Mouse (Mus musculus) heart, postnatal 36 days (tissue): ENCODE results near the gene Med11. TPM values are rescaled to one million over a fixed set of nuclear protein-coding genes. Genes with fewer than 3 reads are reported as not detected.
"Not testable (repeated sequence)": the region's sequence is repeated elsewhere in the genome, so short reads cannot be mapped to it uniquely, and the experiment has no call there.

ENCODE experiments used
- DNase-seq, 2 experiments: peaks; one replicate each; pipeline ENCODE4 v3.0.0; 2021 to 2022
- intact Hi-C: fragments of 180-260 bp; cut with DNase I; formaldehyde crosslinking; loops from one replicate; pipeline ENCODE4 v1.15.1; 2025
- total RNA-seq, 2 experiments: library from RNA; stranded (reverse); gene quantifications; 2 replicates each; pipeline ENCODE4 v1.2.3; 2021

Med11 gene
- total RNA-seq, 2 experiments from 2014 or later, result 8.9 to 9.7 TPM

DNA sequence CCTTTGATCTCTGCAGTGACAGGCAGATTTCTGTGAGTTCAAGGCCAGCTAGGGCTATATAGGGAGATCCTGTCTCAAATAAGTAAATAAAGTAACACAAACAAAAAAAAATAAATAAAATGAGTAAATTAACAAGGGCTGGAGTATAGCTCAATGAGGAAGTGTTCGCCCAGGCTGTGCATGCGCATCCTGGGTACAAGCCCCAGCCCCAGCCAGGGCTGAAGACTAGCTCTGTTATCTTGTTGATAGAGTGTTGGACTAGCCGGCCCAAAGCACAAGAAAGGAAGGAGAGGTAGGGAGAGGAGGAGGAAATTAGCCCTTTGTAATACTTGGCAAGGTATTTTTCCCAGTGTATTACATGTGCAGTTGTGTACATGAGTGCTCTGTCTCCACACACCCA lies 7.8 kb upstream of the Med11 start:
- no peak for DNase-seq
- intact Hi-C loops, result no loop called here

DNA sequence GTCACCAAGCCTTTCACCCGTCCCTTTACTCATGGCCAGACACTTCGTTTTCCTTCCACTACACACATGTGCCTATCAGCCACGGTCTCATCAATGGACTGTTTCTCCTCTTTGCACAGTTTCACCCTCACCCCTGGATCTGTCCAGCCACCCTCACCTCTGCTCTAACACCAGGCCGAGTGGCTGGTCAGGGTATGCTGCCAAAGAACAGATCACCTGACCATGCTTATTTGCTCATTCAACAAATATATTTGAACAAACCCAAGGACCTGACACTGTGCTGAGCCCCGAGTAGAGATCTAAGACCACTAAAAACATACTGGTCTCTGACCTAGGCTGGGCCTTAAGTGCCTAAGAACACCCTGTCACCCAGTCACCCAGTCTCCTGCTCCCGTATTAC lies 7.1 kb upstream of the Med11 start:
- no peak for DNase-seq
- intact Hi-C loops, result no loop called here

DNA sequence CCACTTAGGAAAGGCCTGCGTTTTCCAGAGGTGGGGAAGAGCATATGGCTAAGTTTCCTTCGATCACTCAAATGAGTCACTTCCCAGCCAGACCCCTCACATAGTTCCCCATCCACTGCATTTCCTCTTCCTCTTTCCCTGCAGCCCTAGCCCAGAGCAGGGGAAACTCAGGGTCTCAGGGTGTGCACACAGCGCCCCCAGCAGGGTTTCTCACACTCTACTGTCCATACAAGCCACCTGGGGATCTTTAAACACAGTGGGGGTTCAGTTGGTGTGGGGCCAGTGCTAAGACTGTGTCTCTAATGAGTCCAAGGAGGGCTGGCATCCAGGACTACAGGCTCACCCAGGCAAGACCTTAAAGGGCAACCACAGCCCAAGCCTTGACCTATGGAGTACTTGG lies 5.0 kb upstream of the Med11 start:
- no peak for DNase-seq
- intact Hi-C loops, result no loop called here

DNA sequence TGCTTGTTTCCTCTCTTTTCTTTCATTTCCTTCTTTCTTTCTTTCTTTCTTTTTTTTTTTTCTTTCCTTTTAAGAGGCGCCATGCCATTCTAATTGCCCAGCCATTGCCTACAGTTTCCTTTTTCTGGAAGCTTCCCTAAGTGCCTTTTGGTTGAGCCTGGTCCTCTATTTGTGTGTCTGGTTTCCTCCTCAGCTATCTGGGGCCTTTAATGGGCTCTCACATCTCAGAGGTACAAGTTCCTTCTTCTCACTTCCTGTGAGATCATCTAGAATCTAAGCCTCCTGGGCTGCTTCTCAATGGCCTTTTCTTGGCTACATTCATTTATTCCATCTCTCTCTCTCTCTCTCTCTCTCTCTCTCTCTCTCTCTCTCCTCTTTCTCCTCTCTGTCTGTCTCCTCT lies 4.3 kb upstream of the Med11 start:
- DNase-seq, result no peak
- intact Hi-C loops, result no loop called here

DNA sequence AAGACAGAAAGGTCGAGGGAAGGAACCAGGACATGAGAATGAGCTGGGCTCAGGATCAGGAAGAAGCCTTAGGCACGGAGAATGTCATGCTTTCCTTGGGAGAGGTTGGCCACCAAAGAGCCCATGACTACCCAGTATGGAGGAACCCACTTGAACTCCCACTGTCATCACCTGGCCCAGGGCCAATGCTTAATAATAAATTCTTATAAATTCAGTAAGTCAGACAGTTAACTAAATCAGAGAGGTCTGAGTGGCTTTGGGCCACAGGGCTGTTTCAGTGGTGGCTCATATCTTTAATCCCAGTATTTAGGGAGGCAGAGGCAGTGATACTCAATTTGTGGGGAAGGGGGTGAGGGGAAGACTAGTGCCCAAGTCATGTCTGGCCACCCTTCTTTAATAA lies 793 bp upstream of the Med11 start:
- intact Hi-C loops, result loop anchor here (1.0 kb wide), 1 partner anchor 18 kb away; no protein-coding TSS in a partner anchor

GRCm38 (mm10) chr11:70453261-70454044 lies 1.7 kb downstream of the Med11 start:
- peak in 1 of 2 experiments; percentile 25 for DNase-seq
- intact Hi-C loops, result no loop called here

More for the DNA sequence above, 793 bp upstream of the Med11 start:
- no peak for DNase-seq

DNA sequence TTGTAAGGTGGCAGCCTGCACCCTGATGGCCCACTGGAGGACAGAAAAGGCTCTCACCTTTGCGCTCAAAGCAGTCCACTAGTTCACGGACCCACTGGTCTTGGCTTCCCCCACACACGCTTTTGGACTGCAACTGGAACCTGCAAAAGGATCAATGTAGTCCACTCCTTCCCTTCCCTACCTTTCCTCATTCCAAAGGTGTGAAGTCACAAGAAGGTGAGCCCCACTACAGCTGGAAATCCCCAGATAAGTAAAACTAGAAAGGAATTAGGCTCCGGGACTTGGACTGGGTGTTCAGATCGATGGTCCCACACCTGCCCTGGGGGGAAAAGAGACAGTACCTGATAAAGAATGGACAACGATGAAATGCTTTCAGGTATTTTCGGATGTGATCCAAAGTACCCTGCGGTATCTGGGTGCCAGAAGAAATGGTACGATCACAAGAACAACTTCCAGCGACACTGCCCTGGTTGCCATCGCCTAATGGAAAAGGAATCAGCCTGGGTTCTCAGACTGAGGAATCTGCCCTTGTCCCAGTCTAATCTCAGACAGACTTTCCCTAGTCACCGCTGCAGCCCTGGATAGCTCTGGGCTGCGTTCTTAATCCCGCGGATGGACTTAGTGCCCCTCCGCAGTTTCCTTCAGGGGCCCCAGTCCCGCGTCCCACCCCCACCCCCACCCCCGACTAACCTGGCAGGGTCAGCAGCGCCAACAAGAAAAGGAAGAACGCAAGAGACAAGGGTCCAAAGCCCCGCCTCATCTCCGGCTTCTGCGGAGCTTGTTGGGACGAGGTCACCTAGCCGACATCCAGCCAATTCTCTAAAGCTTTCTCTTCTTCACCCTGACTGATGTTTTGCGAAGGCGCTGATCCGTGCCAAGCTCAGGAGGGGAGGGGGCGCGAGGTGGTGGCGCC lies 7.2 kb downstream of the Med11 start, which contains the start of gene Zmynd15:
Gene Zmynd15 (plus strand): TSS at position 746 of the 913 bp plus-strand sequence.
- intact Hi-C loops, result no loop called here
- DNase-seq, result no peak

- intact Hi-C loops, result no loop called here
- peak; percentile 72 to 78 for DNase-seq
Observed at GRCm38 (mm10) chr11:70459601-70460101, 7.9 kb downstream of the Med11 start, which contains the start of gene Cxcl16. Cxcl16 (minus strand) TSS chr11:70459984.

GRCm38 (mm10) chr11:70463970-70464369 lies 12.3 kb downstream of the Med11 start:
- intact Hi-C loops, result no loop called here
- DNase-seq, result no peak

GRCm38 (mm10) chr11:70465211-70465610 lies 13.5 kb downstream of the Med11 start:
- intact Hi-C loops, result no loop called here
- DNase-seq, result no peak

- peak in 1 of 2 experiments; percentile 52 for DNase-seq
- intact Hi-C loops, result no loop called here
Observed at GRCm38 (mm10) chr11:70465824-70466223, 14.1 kb downstream of the Med11 start.

DNA sequence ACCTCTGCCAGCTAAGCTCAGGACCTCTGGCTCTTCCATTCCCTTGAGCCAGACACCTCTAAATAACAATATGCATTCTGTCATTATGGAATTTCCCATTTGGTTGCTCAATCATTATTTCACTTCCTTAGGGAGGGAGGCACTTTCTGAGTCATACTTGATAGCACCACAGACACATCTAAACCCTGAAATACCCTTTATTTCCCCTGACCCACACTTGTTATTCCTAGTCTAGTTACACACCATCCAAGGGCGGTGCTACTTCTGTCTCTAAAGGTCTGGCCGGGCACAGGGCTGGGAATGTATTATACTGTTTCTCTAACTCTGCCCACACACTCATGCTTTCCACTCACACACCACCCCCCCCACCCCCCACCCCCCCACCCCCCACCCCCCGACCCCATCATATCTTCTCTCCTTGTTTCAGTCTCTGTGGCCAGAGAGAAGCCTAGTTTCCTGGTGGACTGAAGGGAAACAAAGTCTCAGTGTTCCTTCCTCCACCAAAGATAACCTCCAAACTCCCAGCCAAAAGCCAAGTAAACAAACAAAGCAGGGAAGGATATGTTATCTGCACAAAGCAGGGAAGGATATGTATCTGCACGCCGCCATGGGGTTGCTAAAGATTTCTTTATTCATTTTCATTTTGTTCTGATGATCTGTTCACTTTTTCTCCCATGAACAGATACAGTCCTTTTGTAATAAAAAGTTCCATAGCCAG lies 16.3 kb downstream of the Med11 start:
- DNase-seq, result no peak
- intact Hi-C loops, result no loop called here

DNA sequence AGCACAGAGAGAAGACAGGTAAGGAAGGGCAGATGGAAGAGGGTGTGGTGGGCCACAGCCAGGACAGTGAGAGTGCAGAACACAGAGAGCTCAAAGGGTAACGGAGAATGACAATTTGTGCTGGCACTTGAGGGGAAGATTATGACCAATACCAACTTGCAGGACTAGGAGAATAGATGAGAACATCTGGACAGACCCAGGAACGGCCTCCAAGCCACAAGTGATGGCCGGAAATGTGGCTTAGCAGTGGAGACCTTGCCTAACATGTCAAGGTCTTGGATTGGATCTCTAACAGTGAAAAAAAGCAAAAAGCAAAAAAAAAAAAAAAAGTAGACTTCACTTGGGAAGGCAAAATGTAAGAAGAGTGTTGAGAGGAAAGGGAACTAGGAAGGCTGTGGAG lies 18.0 kb downstream of the Med11 start:
- no peak for DNase-seq
- intact Hi-C loops, result no loop called here

- DNase-seq, result no peak
- intact Hi-C loops, result no loop called here
Observed at GRCm38 (mm10) chr11:70472716-70473115, 21.0 kb downstream of the Med11 start.

DNA sequence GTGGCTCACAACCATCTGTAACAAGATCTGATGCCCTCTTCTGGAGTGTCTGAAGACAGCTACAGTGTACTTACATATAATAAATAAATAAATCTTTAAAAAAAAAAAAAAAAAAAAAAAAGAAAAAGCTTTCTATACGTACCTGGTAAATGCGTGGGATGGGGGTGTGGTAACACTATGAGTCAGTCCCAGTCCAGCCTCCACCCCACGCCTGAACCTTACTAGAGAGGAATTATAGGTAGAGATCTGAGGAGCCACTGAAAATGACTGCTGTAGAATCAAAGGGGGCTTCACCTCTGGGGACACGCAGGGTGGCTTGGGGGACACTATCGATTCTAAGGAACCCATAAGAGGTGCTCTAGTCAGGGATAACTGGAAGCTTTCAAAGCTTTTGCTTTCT lies 21.6 kb downstream of the Med11 start:
- intact Hi-C loops, DNase-seq: not testable (repeated sequence)

GRCm38 (mm10) chr11:70474872-70475534 lies 23.3 kb downstream of the Med11 start:
- no peak for DNase-seq
- intact Hi-C loops, result no loop called here

GRCm38 (mm10) chr11:70485498-70485897 lies 33.8 kb downstream of the Med11 start:
- DNase-seq, result no peak
- intact Hi-C loops, result no loop called here

GRCm38 (mm10) chr11:70487816-70488215 lies 36.1 kb downstream of the Med11 start:
- intact Hi-C loops, result no loop called here
- no peak for DNase-seq

- intact Hi-C loops, result no loop called here
- DNase-seq, result peak in 1 of 2 experiments; percentile 18
Observed at GRCm38 (mm10) chr11:70489138-70489537, 37.4 kb downstream of the Med11 start.

DNA sequence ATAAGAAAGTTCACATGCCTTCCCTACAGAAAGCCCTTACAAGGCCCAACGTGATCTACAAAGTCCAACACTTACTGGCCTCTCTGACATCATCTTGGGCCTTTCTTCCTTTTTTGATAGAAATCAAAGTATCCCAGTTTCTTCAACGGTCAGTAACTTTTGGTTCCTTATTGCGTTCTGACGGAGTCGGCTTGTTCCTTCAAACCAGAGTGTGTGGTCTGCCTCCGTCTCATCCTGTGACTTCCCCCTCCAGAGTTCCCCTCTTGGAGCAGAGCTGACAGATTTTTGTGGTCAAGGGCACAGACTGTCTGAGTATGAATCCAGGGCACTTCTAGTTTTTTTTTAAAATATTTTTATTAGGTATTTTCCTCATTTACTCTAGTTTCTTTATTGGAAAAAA lies 38.0 kb downstream of the Med11 start:
- intact Hi-C loops, result no loop called here
- DNase-seq, result no peak
